Mouse (Mus musculus): ENCODE data around the gene Rtn4r.

Rtn4r gene

DNA sequence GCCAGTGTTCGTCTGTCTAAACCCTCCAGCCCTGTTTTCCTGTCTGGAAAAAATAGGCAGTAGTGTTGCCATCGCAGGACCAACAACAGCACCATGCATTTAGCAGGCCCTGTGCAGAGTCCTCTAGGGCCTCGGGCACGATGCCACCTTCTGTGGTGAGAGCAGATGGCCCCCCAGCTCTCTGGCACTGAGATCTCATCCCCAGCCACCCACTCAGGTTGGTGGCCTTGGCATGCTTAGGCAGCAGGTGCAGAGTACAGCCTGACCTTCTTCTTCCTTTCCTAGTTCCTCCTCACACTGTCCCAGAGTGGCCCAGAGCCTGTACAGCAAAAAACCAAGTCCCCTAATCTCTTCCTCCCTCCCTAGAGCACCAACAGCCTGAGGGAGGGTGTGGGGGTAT is 3.4 kb upstream of the Rtn4r start:
- in situ Hi-C loops (cut with MseI, MboI) = no loop called here

DNA sequence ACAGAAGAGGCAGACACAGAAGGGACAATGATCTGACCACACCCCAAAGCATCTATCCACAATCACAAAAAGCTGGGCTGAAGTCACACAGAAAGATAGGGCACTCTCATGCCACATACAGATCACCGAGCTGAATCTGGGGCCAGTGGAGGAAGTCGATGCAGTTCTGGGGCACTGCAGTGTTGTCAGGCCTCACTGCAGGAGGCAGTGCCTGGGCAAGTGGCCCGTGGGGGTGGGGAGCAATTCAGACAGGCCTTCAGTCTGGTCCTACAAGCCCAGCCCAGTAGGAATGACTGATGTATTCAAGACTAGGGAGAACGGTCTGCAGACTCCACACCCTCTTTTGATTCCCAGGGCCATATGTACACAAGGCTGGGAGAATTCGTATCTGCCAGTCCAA is 2.8 kb upstream of the Rtn4r start:
- in situ Hi-C loops (cut with MseI, MboI) = loop anchor here in 1 of 2 experiments (5.0 kb wide), 1 partner anchor 48 kb away; no protein-coding TSS in a partner anchor

DNA sequence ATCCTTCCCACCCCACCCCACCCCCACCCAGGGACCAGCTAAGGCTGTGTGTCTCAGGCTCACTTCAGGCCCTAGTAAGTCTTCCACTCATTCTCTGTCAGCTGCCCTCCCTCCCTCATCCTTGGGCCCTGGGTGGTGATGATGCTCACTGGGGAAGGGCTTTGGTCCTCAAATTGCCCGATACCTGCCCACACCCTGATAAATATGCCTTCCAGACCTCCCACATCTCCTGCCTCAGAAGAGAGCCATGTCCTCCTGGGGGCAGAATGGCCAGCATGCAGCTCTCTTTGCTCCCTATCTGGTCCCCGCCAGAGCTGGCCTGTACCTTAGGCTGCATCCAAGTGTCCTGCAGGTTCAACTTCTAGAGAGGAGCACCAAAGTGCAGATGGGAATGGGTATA is 2.3 kb upstream of the Rtn4r start:
- in situ Hi-C loops (cut with MseI, MboI) = loop anchor here in 1 of 2 experiments (5.0 kb wide), 1 partner anchor 47 kb away; no protein-coding TSS in a partner anchor

DNA sequence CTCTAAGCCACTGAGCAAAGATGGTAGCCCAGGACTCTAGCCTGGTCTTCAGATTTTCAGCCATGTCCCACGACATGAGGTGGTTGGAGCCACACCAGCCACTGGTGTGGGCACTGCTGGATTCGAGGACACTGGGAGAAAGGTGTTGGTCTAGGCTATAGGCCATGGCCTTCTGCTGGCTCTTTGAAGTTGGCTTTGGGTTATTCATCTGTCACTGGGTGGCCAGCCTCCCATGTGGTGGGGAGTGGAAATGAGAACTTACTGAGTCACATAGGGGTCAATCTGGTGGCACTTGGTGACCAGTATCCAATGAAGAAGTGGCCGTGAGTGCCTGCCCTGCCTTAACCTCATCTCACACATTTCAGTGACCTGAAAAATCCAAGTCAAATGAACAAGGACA is 1.2 kb upstream of the Rtn4r start:
- in situ Hi-C loops (cut with MseI, MboI) = loop anchor here in 1 of 2 experiments (5.0 kb wide), 1 partner anchor 46 kb away; no protein-coding TSS in a partner anchor

DNA sequence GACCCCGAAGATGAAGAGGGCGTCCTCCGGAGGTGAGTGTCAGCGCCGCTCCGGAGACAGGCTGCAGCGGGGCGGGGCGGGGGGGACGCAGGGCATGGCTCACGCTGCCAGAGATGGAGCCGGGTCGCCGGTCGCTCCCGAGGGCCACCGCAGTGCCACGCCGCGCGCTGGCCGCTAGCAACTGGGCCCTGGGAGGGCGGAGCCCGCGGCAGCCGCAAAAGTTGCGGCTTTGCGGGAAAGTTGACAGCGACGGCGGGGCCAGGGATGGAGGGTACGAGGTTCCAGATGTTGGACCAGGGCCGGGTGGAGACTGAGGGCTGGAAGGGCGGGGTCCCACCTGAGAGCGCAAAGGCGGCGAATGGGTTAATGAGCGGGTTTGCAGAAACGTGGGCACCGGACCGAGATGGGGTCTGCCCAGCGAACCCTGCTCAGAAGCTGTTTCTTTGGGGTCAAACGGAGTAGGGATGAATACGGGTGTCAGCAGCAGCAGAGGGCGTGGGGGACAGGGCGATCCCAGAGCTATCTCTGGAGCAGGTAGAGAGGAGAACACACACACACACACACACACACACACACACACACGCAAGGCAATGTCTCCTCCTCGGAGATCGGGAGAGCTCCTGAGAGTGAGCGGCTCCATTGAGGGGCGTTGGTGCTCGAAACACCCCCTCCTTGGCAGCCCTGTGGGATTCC is 575 bp downstream of the Rtn4r start:
- in situ Hi-C loops (cut with MseI, MboI) = loop anchor here in 1 of 2 experiments (5.0 kb wide), 1 partner anchor 44 kb away; no protein-coding TSS in a partner anchor

DNA sequence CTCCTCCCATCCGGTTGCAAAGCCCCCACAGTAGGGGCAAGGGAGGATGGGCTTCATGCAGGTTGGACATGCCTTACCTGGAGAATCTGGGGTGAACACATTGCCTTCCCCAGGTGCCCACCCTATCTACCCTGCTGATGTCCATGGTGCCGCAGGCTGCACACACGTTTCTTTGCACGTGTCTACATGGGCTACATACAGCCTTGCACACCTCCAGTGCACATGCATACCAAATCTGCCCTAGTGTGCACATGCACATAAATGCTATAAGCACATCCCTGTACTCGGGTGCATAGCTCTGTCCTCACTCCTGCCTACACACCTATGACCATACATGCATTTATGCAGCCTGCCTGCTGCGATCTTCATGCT is 1.1 kb downstream of the Rtn4r start:
- in situ Hi-C loops (cut with MseI, MboI) = loop anchor here in 1 of 2 experiments (5.0 kb wide), 1 partner anchor 44 kb away; no protein-coding TSS in a partner anchor

DNA sequence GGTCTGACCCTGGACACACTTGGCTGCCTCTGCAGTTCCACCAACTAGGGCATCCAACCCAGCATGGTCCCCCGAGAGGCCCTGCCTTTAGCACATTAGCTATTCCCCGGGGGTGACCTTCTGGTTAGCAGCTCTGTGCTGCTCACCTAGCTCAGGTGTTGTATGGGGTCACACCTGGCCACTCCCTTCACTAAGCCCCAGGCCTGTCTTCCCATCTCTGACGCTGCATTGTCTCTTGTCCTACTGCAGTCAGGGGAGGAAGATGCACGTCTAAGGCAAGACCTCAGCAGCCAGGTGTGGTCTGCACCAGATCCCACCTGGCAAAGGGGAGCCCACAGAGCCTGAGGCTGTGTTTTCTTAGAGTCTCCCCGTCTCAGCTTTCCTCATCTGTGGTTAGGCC is 2.0 kb downstream of the Rtn4r start:
- in situ Hi-C loops (cut with MseI, MboI) = loop anchor here in 1 of 2 experiments (5.0 kb wide), 1 partner anchor 43 kb away; no protein-coding TSS in a partner anchor

DNA sequence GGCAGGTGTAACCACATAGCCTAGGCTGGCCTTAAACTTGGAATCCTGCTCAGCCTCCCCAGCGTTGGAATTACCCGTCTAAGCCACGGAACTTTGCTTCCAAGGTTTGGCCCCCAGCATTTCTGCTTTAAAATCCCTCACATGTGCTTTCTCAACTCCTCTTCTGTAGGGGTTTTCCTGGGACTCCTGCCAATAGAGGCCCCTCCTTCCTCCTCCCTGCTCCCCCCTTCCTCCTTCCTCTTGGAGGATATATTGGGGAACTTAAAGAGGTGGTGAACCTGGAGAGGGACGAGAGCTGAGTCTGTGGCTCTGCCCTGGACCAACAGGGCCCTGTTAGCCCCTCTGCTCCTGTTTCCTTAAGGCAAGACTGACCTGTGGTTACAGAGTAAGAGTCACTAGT is 2.8 kb downstream of the Rtn4r start:
- in situ Hi-C loops (cut with MseI, MboI) = no loop called here

DNA sequence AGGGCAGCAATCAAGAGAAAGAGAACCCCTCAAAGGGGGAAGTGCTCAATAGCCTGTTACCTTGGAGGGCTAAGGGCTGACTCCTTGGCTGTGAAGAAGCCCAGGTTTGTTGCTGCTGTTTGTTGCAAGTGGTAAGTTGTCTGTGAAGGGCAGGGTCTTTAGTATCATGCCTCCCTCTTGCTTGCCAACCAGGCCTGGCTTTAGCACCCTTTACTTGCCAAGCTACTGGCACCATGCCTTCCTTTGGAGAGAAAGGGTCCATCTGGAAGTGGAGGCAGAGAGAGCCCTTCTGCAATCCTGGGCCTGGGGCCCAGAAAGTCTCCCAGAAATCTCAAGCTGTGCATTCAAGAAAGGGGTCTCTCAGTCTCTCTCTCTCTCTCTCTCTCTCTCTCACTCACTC is 3.3 kb downstream of the Rtn4r start:
- in situ Hi-C loops (cut with MseI, MboI) = no loop called here

DNA sequence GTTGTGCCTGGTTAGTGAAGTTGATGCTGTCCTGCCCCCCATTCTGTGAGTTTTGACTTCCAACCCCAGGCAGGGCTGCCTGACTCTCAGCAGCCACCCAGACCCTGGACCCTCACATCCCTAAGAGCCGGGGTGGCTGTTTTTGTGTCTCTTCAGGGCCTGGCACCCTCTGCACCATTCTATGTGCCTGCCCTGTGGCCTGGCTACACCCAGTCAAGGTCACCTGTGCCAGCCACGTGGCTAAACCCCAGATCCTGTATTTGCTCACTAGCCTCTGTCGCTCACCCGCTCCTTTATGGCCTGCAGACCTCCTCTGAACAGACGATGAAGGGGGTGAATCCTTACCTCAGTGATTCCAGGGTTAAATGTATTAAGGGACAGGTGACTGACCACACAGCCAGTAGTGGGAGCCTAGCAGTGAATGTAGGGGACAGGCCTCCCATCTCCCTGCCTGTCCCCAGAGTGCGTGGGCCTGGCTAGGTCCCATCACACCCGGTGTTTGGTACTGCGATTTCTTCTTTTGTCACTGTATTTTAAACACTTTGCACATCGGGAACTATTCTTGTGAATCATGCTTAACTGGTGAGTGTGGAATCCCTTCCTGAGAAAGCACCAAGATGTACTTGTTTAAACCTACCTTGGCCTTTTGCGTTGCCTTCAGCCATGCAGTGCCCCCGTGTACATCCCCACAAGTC is 4.0 kb downstream of the Rtn4r start:
- in situ Hi-C loops (cut with MseI, MboI) = no loop called here

DNA sequence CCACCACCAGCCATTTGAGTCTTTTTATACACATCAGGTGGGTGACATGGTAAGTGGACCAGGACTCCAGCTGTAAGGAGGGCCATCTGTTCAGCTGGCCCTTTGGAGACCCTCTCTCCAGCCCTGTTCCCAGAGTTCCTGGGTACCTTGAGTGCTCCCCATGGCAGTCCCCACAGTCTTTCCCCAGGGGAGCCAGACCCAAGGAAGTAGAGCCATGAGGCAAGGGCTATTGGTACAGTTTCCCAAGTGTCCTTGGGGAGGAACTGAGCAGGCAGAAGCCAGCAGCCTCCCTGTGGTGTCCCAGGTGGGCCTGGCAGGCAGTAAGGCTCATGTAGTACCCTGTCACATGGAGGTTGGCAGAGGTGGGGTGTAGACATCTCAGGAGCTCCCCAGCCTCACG is 4.6 kb downstream of the Rtn4r start:
- in situ Hi-C loops (cut with MseI, MboI) = no loop called here

DNA sequence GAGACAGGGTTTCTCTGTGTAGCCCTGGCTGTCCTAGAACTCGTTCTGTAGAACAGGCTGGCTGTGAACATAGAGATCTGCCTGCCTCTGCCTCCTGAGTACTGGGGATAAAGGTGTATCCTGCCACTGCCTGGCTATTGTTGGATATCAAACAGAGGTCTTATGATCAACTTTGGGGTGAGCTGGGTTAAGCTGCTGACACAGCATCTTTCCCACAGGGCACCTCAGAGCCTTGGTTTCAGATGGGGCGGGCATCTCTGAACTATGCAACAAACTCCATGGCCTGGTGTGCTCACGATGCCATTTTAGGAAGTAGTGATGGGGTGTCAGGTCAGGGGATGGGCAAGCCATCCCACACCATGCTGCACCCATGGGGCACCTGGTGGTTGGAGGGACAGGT is 5.1 kb downstream of the Rtn4r start:
- in situ Hi-C loops (cut with MseI, MboI) = no loop called here

DNA sequence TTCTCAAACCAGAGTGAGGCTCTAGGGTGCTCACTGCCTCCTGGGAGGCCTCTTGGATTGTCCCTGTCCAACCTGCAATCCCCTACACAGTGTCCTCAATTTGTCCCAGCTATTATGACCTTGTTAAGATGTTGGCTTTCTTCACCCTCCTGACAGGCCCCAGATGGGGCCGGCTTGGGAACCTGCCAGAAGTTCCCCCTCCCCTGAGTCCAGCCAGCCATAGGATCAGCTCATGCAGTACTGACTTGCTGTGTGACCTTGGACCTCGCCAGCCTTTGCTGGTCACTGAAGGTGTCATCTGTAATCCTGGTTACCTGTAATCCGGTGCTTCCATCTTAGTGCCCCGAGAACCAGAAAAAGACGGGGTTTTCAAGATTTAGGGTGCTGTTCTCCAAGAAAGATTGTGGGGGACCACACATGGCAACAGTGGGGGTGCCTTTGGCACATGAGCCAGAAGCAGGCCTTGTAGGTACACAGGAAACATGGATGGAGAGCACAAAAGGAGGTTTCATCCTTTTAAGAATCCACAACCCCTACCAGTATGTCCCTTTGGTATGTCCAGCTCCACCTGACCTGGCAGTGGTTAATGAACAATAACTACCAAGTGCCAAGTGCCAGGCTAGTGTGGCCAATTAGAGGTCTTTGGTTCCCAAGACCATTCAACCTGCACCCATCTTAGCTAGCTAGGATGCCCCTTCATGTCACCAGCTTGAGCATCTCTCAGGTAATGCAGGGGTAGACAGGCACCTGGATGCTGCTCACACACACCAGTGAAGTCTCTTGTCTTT is 5.9 kb downstream of the Rtn4r start:
- in situ Hi-C loops (cut with MseI, MboI) = no loop called here

DNA sequence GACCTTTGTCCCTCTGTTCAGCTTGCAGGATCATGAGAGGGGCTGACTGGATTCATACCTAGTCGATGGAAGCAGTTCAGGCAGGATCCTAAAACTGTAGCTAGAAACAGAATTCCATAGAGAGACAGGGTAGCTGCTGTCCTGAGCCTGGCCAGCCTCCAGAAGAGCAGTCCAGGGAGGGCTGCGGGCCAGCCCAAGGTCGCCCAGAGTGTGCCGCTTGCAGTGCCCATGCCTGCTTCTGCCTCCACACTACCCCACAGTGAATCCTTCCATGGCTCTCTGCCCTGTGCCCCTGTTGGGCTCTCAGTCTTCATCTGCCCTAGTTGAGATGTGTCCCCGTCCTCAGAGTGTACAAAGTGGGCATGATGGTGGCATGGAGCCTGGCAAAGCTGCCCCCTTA is 7.8 kb downstream of the Rtn4r start:
- in situ Hi-C loops (cut with MseI, MboI) = no loop called here

DNA sequence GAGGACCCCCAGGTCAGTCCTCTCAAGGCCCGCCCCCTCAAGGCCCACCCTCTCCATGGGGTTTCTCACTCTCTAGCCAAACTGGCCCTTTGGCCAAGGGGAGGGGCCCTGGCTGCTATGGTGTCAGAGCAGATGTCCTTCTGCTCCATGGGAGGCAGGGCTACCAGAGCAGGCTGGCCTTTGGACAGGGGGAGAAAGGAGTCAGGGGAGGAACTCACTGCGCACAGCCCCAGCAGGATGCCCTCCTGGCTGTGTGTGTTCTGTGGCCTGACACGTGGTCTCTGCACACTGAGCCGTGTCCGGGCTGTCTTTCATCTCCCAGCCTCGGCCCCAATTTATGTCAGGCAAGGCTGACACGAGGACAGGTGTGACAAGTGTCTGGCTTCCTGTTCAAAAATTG is 8.6 kb downstream of the Rtn4r start:
- in situ Hi-C loops (cut with MseI, MboI) = no loop called here

DNA sequence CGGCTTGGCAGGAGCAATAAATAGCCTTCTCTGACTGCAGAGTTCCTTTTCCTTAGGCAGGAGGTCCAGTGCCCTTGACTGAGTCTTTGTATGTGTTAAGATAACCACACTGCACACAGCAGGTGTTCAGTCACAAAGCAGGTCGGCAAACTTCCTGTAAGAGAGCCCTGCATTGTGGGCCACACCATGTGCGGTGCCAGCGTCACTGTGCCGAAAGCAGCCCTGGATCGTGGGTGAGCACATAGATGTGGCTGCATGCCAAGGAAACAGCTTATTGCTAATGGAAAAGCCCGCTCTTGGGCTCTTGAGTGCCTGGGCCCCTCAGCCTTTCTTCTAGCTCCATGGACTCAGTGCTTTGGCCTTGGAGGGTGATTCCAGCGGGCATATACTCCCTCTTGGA is 16.8 kb downstream of the Rtn4r start:
- in situ Hi-C loops (cut with MseI, MboI) = no loop called here

DNA sequence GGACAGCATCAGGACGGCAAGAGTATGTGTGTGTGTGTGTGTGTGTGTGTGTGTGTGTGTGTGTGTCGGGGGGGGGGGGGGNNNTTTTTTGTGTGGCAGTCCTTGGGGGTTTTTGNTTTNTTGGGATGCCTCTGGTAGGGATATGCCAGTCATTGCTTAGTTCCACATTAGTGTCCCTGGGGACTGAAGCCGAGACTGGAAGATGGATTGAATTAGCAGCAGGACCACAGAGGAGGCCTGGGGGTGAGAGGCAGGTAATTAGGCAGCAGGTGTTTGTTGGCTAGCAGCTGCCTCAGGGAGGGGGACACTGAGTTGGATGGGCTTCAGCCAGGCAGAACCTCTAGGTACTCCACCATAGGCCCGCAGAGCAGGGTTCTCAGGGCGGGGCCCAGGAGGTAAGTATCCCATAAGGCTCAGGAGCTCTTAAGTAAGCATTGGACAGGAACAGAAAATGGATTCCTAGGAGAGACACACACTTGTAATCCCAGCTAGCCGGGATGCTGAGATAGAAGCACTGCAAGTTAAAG is 18.0 kb downstream of the Rtn4r start:
- in situ Hi-C loops (cut with MseI, MboI) = no loop called here

DNA sequence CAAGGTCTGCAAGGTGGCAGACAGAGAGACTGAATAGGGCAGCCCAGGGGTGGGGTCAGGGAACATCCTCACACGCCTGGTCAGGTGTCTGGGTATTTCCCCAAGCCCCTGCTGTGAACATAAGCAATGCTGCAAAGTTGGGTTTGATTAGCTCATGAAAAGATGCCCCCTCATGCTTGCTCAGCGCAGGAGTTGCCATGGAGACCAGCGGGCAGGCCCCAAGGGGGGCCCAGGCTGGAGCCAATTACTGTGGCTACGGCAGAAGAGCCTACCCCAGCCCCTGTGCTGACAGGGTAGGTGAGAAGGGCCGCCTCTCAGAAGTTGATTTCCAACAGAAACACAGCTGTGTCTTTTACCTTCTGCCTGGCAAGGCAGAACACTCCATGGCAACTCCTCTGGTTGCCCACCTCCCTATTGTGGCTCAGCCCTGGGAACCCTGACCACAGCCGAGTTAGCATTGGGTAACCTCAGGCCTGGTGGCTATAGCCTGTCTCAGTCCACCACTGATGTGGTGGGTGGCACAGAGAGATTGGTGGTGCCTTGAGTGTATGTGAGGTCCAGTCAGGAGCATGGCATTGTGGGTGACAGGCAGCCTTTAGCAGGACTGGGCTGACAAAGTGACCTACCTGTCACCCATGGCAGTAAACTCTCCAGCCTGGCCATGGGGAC is 20.9 kb downstream of the Rtn4r start:
- in situ Hi-C loops (cut with MseI, MboI) = no loop called here

DNA sequence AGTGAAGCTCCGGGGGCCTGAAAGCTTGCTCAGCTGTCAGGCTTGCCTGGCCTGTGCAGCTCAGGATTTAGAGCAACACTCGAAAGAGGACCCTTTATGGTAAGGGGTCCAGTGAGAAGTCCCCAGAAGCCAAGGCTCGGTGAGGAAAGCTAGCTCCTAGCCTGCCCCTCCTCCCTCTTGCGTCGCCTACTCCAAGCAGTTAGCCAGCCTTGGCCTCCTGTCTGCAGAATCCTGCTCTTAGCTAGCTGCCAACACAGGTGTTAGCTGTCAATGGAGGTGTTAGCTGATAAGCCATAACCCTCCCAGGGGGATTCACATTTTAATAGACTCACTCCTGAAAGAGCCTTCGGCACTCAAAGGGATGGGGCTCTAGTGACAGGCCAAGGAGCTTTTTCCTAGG is 21.8 kb downstream of the Rtn4r start:
- in situ Hi-C loops (cut with MseI, MboI) = no loop called here

DNA sequence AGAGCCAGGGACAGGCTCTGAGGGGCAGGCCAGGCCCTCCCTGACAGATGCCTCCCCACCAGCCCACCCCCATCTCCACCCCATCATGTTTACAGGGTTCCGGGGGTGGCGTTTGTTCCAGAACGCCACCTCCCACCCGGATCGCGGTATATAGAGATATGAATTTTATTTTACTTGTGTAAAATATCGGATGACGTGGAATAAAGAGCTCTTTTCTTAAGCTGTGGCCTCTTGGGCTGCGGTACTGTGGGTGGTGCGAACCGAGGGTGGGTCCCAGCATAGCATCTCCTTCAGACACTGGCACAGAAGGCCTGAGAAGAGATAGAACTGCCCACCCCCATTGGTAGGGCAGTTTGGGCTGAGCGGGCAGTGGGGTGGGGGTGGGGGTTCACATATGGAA is 24.7 kb downstream of the Rtn4r start:
- in situ Hi-C loops (cut with MseI, MboI) = no loop called here

DNA sequence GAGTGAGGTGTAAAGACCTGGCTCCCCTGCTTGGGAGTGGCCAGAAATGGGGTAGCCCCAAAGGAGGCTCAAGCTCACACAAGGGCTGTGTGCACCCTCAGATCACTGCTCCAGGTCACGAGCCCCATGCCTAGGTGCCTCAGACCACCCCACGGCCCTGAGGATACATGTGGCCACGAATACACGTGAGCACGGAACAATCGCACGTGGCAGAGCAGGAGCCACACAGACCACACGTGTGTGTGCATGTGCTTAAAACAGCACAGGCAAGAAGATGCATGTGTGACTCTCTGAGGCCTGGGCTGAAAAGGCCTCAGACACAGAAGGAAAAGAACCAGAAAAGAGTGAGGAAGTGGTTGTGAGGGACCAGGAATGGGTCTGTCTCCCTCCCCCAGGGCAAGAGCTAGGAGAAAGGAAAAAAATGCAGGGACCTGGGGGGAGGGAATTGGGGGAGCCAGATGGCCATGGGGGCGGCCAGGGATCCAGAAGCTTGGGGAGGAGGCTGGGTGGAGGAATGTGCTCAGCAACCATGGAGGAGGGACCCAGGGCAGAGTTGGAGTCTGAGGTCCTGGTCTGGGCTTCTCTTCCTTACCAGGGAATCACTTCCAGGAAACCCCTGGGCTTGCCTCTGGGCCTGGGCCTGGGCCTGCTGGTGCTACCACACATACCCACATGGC is 25.5 kb downstream of the Rtn4r start:
- in situ Hi-C loops (cut with MseI, MboI) = no loop called here
